Mouse (Mus musculus) stomach, embryonic 16.5 days (tissue): ENCODE measurements around the gene Fam162a. TPM values are rescaled to one million over a fixed set of nuclear protein-coding genes. Genes with fewer than 3 reads are reported as not detected.

ENCODE experiments used
- polyA plus RNA-seq: library from polyadenylated mRNA; unstranded; fragments of >200 nt; fragmentation: Nextera tagmentation; extraction: Ambion mirVana; gene quantifications from 2 replicates; pipeline ENCODE4 v1.2.1, GENCODE M21; 2015

Gene Fam162a
- polyA plus RNA-seq, 1 experiment from 2014 or later = 494 TPM

Other genes with a start within 250 kb of the Fam162a start
- 1.1 and 2.2 TPM in 2 replicates for gene Parp14, start 200.1 kb downstream of the Fam162a start, polyA plus RNA-seq
- 10.7 and 10.9 TPM in 2 replicates for gene Parp9, start 133.1 kb downstream of the Fam162a start, polyA plus RNA-seq
- 7.1 and 9.5 TPM in 2 replicates for gene Dtx3l, start 132.4 kb downstream of the Fam162a start, polyA plus RNA-seq
- 38.9 and 40.0 TPM in 2 replicates for gene Kpna1, start 92.8 kb downstream of the Fam162a start, polyA plus RNA-seq
- gene Wdr5b, start 30.4 kb downstream of the Fam162a start, polyA plus RNA-seq = 7.1 and 8.0 TPM in 2 replicates
- 82.1 and 83.8 TPM in 2 replicates for gene Ccdc58, start 91 bp upstream of the Fam162a start, polyA plus RNA-seq
- 34.9 and 39.6 TPM in 2 replicates for gene Csta1, start 59.6 kb upstream of the Fam162a start, polyA plus RNA-seq
- 11.7 and 17.5 TPM in 2 replicates for gene Stfa2l1, start 85.2 kb upstream of the Fam162a start, polyA plus RNA-seq
- gene Gm5483, start 112.6 kb upstream of the Fam162a start, polyA plus RNA-seq = 28.6 and 48.3 TPM in 2 replicates
- gene Gm5416, start 138.8 kb upstream of the Fam162a start, polyA plus RNA-seq = 2.3 TPM in 1 of 2 replicates, not detected in the other
- 4.8 and 11.6 TPM in 2 replicates for gene 2010005H15Rik, start 149.9 kb upstream of the Fam162a start, polyA plus RNA-seq
- 48.3 and 90.0 TPM in 2 replicates for gene Stfa1, start 205.4 kb upstream of the Fam162a start, polyA plus RNA-seq